Mouse (Mus musculus) ES-E14 (cell line): ENCODE data around the gene Riiad1.

Experiments used
- CHD2 ChIP-seq: IDR thresholded peaks from 2 replicates; pipeline ENCODE4 v1.6.1; 2014; ENCODE audit warnings: mild to moderate bottlenecking, low read depth, low read length, inconsistent platforms
- HCFC1 ChIP-seq: IDR thresholded peaks from 2 replicates; pipeline ENCODE4 v1.6.1; 2012; ENCODE audit warnings: low read length, inconsistent platforms, borderline replicate concordance; ENCODE audit not compliant: insufficient read depth
- MAFK ChIP-seq: IDR thresholded peaks from 2 replicates; pipeline ENCODE4 v1.6.1; 2014; ENCODE audit warnings: mild to moderate bottlenecking, low read depth, low read length, inconsistent platforms; ENCODE audit not compliant: insufficient read depth
- ZC3H11A ChIP-seq: IDR thresholded peaks from 2 replicates; pipeline ENCODE4 v1.6.1; 2012; ENCODE audit warnings: low read depth, mild to moderate bottlenecking, inconsistent platforms, low read length, borderline replicate concordance
- ZNF384 ChIP-seq: IDR thresholded peaks from 2 replicates; pipeline ENCODE4 v1.6.1; 2012; ENCODE audit warnings: low read depth, low read length, inconsistent platforms

GRCm38 (mm10) chr3:94506664-94507063 is 26.5 kb upstream of the Riiad1 start:
- no peak for TF ChIP-seq CHD2
- no peak for TF ChIP-seq MAFK
- no peak for TF ChIP-seq HCFC1
- 0 out of 2 replicates have a peak, but pooled peaks have one; percentile 17 for TF ChIP-seq ZC3H11A
- no peak for TF ChIP-seq ZNF384
